Mouse (Mus musculus): Measurements from ENCODE around the gene Plcd3.

Gene Plcd3

DNA sequence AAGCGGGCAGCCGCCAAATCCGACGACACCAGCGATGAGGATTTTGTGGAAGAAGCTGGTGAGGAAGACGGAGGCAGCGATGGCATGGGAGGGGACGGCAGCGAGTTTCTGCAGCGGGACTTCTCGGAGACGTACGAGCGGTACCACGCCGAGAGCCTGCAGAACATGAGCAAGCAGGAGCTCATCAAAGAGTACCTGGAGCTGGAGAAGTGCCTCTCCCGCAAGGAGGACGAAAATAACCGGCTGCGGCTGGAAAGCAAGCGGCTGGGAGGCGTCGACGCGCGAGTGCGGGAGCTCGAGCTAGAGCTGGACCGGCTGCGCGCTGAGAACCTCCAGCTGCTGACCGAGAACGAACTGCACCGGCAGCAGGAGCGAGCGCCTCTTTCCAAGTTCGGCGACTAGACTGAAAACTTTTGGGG is 16.1 kb upstream of the Plcd3 start:
- no peak for DNase-seq (ENCODE audit: low read depth, low spot score)

DNA sequence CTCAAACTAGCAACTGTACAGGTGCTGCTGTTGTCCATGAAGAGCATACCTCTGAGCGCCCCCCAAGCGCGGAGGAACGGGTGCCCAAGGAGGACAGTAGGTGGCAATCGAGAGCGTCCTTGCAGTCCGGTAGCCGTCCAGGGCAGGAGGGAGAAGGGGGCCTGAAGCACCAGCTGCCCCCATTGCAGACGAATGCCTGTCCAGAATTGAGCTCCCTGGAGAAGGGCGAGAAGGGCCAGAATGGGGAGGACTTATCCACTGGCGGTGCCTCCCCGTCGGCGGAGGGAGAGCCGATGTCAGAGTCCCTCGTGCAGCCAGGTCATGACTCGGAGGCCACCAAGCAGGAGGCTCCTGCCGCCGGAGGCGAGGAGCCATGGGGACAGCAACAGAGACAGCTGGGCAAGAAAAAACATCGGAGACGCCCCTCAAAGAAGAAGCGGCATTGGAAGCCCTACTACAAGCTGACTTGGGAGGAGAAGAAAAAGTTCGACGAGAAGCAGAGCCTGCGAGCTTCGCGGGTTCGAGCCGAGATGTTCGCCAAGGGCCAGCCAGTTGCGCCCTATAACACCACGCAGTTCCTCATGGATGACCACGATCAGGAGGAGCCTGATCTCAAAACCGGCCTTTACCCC is 15.6 kb upstream of the Plcd3 start:
- no peak for DNase-seq (ENCODE audit: low read depth, low spot score)

DNA sequence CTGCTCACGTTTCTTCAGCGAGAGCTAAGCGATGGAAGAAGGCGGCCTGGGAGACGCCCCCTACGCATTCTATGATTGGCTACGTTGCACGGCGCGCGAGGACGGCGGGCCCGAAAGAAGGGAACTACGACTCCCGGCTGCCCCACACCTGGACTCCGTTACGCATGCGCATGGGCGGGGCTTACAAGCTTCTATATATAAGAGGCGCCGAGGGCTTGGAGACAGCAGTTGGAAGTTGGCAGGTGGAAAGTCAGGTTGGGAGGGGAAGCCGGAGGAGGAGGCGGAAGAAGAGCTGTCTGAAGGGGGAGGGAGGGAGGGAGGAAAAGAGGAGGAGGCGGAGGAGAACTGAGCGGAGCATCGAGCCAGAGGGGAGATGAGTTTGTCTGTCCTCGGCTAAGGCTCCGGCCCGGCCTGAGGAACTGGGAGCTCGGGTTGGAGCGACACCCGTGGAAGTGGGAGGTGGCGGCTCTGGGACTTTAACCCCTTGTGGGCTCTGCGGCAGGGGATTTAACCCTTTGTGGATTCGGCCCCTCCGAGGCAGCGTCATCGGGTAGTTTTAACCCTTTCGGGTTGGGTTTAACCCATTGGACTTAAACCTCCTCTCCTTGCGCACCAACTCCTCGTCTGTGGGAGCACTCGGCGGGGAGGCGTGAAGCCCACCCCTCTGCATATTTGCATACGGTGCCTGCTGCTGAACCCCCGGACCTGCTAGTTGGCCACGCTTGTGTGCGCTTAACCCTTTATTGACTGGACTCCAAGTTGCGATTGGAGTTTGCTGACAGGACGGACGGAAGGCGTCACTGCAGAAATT is 14.8 kb upstream of the Plcd3 start, which contains the start of gene Hexim1:
Hexim1 (plus strand) TSS at position 224 of the 811 bp plus-strand sequence.
- DNase-seq (ENCODE audit: low read depth, low spot score), result peak; percentile 100

DNA sequence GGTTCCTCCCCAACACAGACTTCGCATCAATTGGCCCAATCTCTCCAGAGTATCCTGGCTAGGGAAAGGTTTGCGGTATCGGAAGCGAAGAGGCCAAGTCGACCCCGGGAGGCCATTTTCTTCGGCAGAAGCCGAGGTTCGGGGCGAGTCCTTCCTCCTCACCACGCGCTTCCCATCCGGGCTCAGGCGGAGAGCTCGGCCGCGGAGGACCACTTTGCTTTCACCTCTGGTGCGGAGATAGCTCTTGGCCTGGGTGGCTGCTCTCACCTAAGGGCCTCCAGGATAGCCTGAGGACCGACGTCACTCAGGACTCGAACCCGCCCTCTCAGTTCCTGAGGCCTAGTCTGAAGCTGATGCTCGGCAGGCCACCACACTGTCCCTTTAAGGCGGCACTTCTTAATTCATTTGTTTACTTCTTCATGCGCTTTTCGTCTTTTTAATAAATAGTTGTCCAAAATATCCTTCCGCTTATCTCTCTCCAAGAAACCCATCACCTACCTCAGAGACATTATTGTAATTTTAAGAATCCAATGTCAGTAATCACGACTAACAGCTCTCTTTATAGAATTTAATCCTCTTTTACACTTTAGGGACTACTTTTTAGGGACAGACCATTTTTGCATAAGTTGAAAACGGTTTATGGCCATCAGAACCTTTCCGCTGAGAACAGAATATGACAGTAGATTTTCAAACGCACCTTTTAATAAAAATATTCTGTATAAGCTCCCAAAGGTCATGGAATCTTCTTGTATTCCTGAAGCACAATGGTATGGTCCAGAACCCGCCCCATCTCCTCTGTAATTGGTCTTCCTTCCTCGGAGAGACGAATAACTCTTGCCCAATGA is 13.9 kb upstream of the Plcd3 start:
- peak; percentile 94 for DNase-seq (ENCODE audit: low read depth, low spot score)

DNA sequence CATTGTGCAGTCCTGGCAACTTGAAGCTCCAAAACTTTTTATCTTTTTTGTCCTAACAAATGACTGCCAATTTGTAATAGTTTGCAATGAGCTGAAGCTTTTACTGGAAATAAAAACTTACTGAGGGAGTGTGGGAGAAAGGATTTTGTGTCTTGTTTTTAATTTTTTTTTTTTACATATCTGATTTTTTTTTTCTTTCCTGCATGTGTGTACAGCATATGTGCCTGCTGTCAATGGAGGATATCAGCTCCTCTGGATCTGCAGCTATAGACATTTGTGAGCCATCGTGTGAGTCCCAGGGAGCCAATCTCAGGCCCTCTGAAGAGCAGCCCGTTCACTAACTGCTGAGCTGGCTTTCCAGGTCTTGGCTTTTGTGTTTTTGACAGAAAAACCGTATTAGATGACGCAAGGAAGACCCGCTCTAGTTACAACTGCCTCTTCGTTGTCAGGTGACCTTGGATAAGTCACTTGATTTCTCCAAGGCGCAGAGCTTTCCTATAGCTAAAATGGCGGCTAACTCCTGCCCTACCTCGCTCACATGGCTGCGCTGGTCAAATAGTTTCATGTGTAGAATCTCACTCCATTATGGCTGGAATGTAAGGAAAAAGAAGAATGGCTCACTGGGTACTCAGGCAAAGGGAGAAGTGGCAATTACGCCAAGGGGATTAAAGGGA is 12.9 kb upstream of the Plcd3 start:
- DNase-seq (ENCODE audit: low read depth, low spot score), result peak; percentile 89

DNA sequence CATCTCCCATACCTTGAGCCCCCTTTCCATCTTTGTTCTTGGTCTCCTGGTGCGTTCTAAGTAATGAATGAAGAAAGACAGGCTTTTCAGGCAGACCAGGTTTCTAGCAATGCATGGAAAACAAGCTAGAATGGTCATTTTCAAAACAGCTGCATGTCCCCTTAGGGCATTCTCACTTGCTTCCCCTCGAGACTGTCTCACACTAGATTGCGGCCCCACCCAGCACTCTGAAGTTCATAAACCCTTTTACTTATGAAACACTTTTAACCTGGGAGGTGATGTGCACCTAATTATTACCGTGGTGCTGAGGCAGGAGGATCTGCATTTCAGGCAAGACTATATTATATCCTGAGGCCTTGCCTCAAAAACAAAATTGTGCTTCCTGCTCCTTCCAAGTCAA is 12.3 kb upstream of the Plcd3 start:
- DNase-seq (ENCODE audit: low read depth, low spot score), result no peak

DNA sequence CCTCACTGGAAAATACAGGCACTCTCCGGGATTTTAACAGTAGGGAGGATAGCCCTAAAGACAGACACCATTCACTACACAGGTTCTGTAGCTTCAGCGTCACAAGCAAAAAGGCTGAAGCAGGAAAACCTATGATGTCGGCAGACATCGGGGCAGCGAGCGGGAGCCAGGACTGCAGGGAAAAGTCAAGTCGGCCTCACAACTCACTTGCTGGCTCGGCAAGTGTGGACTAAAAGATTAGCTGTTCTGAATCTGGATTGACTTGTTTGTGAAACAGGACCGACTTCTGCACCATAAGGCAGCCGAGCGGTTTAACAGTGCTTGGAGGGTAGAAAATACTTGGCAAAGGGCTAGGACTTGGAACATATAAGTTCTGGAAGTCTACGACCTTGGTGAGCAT is 11.5 kb upstream of the Plcd3 start:
- DNase-seq (ENCODE audit: low read depth, low spot score), result no peak

DNA sequence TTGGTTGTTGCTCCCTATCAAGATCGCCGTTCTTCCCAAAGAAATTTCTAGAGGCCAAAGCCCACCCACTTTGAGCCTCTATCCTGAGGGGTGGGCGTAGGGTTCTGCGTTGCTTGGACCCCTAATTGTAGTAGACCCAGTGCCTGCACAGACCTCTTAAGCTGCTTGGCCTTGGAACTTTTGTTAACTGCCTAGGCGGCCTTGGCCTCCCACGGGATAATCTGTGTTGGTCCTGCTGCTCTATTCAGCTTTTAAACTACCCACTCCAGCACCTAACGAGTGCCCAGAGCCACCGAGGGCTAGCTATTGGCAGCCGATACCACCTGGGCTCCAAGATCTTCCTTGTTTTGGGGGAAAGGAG is 11.1 kb upstream of the Plcd3 start:
- peak; percentile 76 for DNase-seq (ENCODE audit: low read depth, low spot score)

DNA sequence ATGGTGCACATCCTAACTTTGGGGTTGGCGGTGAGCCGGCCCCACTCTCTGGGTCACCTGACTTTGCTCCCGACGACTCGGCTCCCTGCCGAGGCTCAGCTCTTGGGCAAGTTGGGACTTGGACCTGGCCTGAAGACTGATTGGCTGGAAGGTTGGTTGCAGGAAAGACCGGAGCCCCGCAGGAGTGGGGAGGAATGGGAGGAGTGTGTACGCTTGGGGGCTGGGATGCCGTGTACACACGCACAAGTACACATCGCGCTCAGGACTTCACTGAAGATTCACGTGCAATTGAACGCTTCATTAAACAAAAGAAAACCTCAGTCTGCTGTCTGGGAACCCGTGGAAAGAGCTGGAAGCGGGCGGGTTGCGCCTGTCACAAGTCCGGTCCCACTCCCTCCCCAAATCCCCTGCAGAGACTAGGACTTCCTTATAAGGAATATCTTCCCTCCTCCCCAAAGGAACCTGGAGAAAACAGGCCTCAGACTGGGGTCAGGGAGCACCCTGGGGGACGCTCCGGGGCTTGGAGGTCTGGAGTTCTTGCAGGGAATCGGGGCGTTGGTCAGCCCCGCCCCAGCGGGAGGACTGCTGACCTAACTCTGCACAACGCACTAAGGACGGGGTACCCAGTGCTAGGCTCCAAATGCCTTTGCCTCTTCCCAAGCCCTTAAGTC is 10.6 kb upstream of the Plcd3 start:
- peak; percentile 95 for DNase-seq (ENCODE audit: low read depth, low spot score)

DNA sequence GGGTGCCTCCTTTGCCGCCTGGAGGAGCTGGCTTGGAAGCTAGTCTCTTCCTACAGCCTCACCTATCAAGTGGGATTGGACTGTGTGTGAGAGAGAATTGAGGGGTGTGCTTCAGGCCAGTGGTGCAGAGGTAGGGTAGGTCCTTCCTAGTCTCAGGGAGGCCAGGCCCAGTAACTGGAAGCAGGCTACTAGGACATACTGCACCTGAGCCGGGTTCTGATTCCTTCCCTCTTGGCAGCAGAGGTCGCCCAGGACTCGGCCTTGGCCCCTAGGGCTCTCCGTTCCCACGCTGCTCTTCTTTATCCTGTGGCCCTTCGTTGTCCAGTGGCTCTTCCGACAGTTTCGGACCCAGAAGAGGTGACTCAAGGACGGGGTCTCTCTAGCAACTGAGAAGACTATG is 9.8 kb upstream of the Plcd3 start:
- peak; percentile 2 for DNase-seq (ENCODE audit: low read depth, low spot score)

DNA sequence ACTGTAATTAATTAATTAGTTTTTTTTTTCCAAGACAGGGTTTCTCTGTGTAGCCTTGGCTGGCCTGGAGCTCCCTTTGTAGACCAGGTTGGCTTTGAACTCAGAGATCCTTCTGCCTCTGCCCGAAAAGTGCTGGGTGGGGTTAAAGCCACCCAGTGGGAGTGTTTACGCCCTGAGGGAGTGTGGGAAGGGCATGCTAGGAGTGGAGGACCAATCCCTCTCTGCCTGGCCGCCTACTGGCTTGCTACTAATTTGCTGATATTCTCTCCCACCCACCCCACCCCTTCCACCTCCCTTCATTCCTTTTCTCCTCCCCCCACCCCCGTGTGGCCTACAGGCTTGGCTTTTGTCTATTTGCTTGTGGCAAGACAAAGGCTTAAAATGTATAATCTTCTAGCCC is 4.9 kb upstream of the Plcd3 start:
- peak; percentile 91 for DNase-seq (ENCODE audit: low read depth, low spot score)

DNA sequence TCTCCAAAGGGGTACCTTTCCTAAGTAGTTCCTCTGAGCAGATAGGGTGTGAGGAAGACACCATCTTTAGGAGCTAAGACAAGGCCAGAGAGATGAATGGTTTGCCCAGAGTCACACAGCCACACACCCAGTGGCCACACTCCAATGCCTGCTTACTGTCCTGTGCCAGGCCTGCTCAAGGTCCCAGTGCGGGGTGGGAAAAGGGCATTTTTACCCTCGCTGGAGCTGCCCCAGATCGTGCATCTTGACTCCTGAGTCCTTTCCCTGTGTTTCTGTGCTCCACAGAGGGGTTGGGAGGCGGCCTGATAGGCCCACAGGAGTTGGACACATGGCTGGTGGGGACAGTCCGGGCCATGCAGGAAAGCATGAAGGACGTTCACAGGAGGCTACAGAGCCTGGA is 4.4 kb upstream of the Plcd3 start:
- DNase-seq (ENCODE audit: low read depth, low spot score), result no peak

DNA sequence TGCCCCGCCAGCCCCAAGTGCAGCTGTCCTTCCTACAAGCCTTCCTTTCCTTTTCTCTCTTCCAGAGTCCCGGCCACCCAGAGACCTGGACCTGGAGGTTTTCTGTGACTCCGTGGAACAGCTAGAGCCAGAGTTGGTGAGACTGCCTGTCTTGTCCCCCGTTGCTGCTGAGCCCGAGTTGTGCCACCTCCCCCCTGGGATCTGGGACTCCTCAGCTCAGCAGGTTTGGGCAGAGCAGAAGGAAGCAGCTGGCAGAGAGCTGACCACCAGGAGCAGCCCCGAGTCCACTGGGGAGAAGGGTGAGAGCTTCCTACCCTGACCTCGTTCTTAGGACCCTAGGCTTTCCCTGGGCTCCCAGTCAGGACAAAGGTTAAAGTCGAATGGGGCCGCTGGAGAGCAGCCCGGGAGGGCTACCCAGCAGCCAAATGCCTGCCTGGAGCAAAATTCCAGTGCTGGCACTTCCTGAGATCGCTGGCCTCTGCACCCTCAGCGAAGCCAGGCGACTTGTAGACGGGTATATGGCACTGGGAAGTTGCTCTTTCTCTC is 3.8 kb upstream of the Plcd3 start:
- DNase-seq (ENCODE audit: low read depth, low spot score), result no peak

DNA sequence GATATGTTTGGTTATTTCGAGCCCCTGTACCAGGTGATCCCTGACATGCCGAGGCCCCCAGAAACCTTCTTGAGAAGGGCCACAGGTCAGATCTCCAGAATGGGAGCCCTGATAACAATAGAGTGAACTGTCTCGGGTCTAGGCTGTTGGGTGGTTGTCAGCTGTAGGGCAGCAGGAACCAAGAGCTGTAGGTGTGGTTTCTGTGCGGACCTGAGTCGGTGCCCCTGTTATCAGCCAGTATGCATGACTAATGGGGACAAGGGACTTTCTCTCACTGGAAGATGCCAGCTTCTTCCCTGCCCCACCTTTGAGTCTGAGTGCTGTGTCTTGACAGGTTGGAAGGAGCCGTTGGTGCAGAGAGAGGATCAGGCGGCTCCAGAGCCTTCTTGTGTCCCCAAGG is 3.0 kb upstream of the Plcd3 start:
- no peak for DNase-seq (ENCODE audit: low read depth, low spot score)

DNA sequence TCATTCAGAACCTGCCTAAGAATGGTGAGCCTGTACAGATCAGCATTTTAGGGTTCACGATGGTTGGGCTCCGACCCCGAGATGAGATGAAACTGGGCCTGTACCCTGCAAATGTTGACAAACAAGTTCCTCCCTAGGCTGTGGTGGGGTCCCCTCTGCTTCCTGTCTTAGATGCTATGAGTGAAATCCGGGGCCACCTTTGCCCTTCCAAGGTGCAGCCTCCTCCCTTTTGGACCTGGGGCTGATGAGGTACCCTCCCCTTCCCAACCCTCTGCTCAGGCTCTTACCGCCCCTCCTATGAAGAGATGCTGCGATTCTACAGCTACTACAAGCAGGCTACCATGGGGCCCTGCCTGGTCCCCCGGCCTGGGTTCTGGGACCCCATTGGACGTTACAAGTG is 2.2 kb upstream of the Plcd3 start:
- no peak for DNase-seq (ENCODE audit: low read depth, low spot score)

DNA sequence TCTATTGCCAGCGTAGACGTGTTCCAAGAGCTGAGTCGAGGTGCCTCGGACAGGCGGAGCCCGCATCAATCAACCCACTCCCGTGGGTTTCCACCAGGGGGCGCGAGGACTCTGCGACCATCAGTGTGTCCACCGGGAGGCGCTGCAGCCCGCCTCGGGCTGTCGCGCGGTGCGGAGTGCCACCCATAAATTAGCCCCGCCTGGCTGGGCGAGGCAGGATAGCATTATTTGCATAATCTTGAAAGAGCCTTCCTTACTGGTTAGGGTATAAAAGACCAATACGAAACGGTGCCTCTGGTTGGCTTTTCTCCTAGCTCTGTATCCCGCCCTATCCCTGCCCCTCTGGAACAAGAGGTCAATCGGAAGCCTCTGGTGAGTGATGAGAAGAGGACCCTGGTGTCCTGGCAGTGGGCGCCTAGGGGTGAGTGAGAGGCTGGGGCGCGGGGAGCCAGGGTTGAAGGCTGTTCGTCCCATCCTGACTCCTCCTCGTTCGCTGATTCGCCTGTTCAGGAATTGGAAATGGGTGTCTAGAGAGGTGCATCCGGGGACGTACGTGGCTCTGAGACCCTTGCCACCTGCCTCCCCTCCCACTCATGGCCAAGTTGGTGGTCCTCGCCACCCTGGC is 1.4 kb upstream of the Plcd3 start:
- DNase-seq (ENCODE audit: low read depth, low spot score), result peak; percentile 98

DNA sequence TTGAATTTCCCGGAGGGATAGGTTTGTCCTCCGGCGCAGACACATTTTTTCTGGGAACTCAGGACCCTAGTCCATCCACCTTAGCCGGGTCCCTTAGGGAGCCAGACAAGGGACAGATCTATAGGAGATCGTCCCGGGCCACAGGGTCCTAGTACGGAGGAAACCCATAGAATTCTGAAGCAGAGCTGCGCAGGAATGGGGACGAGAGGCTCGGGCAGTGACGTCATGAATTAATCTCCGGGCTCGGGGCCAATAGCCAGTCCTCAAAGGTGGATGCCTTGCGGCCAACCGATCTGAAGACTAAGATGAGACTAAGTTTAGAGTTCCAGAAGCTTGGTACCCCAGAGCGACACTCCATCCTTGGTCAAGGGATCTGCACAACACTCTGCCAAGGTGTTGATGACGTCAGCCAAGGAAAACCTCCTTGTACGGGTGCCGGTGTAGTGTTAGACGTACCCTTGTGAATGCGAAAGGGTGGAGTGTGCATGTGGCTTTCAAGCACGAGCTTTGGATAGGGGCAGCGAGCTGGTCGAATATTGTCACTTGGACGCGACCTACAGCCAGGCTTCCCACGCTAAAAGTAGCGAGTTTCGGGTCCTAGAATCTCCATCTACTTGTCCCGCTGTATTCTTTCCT is 526 bp upstream of the Plcd3 start:
- peak; percentile 71 for DNase-seq (ENCODE audit: low read depth, low spot score)

DNA sequence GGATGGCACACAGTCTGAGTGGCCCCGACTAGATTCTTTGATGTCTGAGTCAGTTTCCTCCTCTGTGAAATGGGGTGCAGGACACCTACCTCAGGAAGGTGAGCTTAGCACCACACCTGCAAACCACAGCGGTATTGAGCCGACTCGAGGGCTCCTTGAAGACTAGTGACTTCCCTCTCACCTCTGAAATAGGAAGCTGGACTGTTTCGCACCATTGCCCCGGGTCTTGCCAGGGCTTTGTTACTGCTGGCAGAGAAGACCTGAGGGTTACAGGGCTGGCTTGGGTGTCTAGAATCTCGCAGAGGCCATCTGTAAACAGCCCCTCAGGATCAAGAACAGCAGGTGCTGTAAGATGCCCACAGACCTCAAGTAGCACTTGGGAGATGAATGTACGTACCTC is 1.1 kb downstream of the Plcd3 start:
- DNase-seq (ENCODE audit: low read depth, low spot score), result no peak

DNA sequence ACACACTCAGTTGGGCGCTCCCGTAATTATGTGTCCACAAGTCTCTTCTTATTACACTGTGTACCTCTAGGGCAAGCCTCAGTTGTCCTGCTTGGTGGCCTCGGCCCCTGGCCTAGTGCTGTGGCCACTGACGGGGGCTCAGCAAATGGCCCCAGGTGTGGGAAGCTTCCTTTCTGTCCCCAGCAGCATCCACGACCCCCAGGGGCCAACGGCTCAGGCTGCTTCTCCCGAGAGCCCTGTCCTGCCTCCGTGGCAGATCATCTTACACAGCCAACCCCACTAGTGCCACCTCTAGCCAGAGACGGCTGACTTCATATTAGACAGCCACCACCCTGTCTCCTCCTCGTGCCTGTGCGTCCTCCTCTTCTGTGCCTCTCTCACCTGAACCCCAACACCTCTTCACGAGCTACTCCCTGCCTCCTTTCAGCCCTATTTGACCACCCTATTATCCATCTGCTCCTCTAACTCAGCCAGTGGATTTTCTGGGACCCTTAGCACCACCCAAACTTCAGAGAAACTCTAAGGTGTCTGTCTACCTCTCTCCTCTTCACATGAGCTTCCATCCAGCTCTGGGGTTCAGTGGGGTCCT is 2.0 kb downstream of the Plcd3 start:
- no peak for DNase-seq (ENCODE audit: low read depth, low spot score)

Data from R1 (cell line).